Mouse (Mus musculus) ES-Bruce4 (cell line): ENCODE data around the gene C1qtnf4. TPM values are rescaled to one million over a fixed set of nuclear protein-coding genes. Genes with fewer than 3 reads are reported as not detected.

Experiments
- H3K27ac ChIP-seq: 2 replicates; pipeline ENCODE4 v1.5.1; 2012; ENCODE audit warnings: low read length, inconsistent platforms; ENCODE audit not compliant: insufficient read depth
- H3K27me3 ChIP-seq: 2 replicates; pipeline ENCODE4 v1.6.1; 2012; ENCODE audit warnings: mild to moderate bottlenecking, low read length, inconsistent platforms; ENCODE audit not compliant: control insufficient read depth, poor library complexity, insufficient read depth, severe bottlenecking
- H3K36me3 ChIP-seq: 2 replicates; pipeline ENCODE4 v1.6.1; 2012; ENCODE audit warnings: inconsistent platforms, mild to moderate bottlenecking, low read length, moderate library complexity; ENCODE audit not compliant: control insufficient read depth, poor library complexity, insufficient read depth, severe bottlenecking
- H3K4me1 ChIP-seq: one replicate; pipeline ENCODE4 v1.8.1; 2011; ENCODE audit warnings: low read length; ENCODE audit not compliant: control insufficient read depth, insufficient read depth
- H3K4me3 ChIP-seq: 2 replicates; pipeline ENCODE4 v1.5.1; 2011; ENCODE audit warnings: low read depth, mild to moderate bottlenecking, low read length
- H3K9ac ChIP-seq: 2 replicates; pipeline ENCODE4 v1.6.1; 2012; ENCODE audit warnings: low read depth, mild to moderate bottlenecking, inconsistent platforms; ENCODE audit not compliant: poor library complexity, severe bottlenecking
- H3K9me3 ChIP-seq: replicated peaks from 2 replicates; pipeline ENCODE4 v1.6.1; 2012; ENCODE audit warnings: mild to moderate bottlenecking, low read length, inconsistent platforms; ENCODE audit not compliant: control insufficient read depth, poor library complexity, insufficient read depth, severe bottlenecking
- CTCF ChIP-seq: IDR thresholded peaks from one replicate; pipeline ENCODE4 v1.8.1; 2011; ENCODE audit warnings: low read depth, low read length
- EP300 ChIP-seq: IDR thresholded peaks from 2 replicates; pipeline ENCODE4 v1.6.1; 2011; ENCODE audit warnings: low read depth, low read length; ENCODE audit not compliant: insufficient read depth
- POLR2A ChIP-seq: IDR thresholded peaks from one replicate; pipeline ENCODE4 v1.8.1; 2011; ENCODE audit warnings: low read length; ENCODE audit not compliant: insufficient read depth
- polyA plus RNA-seq: library from polyadenylated mRNA; stranded (reverse); fragments of >200 nt; gene quantifications from 2 replicates; pipeline ENCODE4 v1.2.4, GENCODE M21; 2011; ENCODE audit warnings: low read depth; ENCODE audit not compliant: missing spikeins, insufficient read depth, insufficient read length

The C1qtnf4 gene
- polyA plus RNA-seq, 1 experiment: 0.94 TPM

GRCm38 (mm10) chr2:90904856-90905224 is 19.2 kb downstream of the C1qtnf4 start:
- no peak for TF ChIP-seq EP300
- no peak for TF ChIP-seq POLR2A
- no peak for TF ChIP-seq CTCF

DNA sequence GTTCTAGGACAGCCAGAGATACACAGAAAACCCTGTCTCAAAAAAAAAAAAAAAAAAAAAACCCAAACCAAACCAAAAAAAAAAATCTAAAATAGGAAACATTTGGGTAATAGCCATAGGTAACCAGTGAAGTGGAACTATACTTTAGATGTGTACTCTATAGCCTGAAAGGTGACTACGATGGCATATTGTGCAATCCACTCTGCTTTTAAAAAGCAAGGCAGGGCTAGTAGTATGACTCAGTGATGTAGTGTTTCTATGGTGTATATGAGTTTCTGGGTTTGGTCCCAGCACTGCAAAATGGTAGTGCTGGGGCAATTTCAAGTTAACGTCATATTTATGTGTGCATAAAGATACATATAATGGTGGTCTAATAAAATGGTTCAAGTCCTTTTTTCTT is 21.1 kb downstream of the C1qtnf4 start:
- no peaks in the 10 kb centered on the region for H3K9me3 ChIP-seq
- TF ChIP-seq CTCF (no peak), POLR2A (no peak), EP300 (no peak)
- no peaks in the 10 kb centered on the region for H3K4me1 ChIP-seq
- H3K4me3 ChIP-seq: no peak overlapping the region
- no peak overlapping the region for H3K9ac ChIP-seq
- no peaks in the 10 kb centered on the region for H3K27me3 ChIP-seq
- peaks cover 35% of the 10 kb centered on the region for H3K36me3 ChIP-seq
- no peak overlapping the region for H3K27ac ChIP-seq

More at GRCm38 (mm10) chr2:90904856-90905224, 19.2 kb downstream of the C1qtnf4 start:
- no peak overlapping the region for H3K27ac ChIP-seq
- peak overlapping the region; percentile 89 for H3K4me3 ChIP-seq
- H3K4me1 ChIP-seq: no peaks in the 10 kb centered on the region
- peak overlapping the region; percentile 86 for H3K9ac ChIP-seq
- no peaks in the 10 kb centered on the region for H3K27me3 ChIP-seq
- no peaks in the 10 kb centered on the region for H3K9me3 ChIP-seq
- H3K36me3 ChIP-seq: peaks cover 22% of the 10 kb centered on the region

- no peaks in the 10 kb centered on the region for H3K4me1 ChIP-seq
- no peaks in the 10 kb centered on the region for H3K9me3 ChIP-seq
- no peak overlapping the region for H3K9ac ChIP-seq
- H3K4me3 ChIP-seq: no peak overlapping the region
- no peaks in the 10 kb centered on the region for H3K27me3 ChIP-seq
- no peak overlapping the region for H3K27ac ChIP-seq
- no peak for TF ChIP-seq CTCF
- TF ChIP-seq EP300: no peak
- no peak for TF ChIP-seq POLR2A
- H3K36me3 ChIP-seq: peaks cover 26% of the 10 kb centered on the region
These were observed 25.2 kb downstream of the C1qtnf4 start for GRCm38 (mm10) chr2:90910861-90911260.

- TF ChIP-seq POLR2A (no peak), CTCF (no peak), EP300 (no peak)
- H3K36me3 ChIP-seq: peaks cover 26% of the 10 kb centered on the region
- no peak overlapping the region for H3K4me3 ChIP-seq
- H3K9me3 ChIP-seq: no peaks in the 10 kb centered on the region
- H3K4me1 ChIP-seq: no peaks in the 10 kb centered on the region
- H3K9ac ChIP-seq: no peak overlapping the region
- H3K27me3 ChIP-seq: no peaks in the 10 kb centered on the region
- no peak overlapping the region for H3K27ac ChIP-seq
These were observed 26.0 kb downstream of the C1qtnf4 start for GRCm38 (mm10) chr2:90911668-90912067.

DNA sequence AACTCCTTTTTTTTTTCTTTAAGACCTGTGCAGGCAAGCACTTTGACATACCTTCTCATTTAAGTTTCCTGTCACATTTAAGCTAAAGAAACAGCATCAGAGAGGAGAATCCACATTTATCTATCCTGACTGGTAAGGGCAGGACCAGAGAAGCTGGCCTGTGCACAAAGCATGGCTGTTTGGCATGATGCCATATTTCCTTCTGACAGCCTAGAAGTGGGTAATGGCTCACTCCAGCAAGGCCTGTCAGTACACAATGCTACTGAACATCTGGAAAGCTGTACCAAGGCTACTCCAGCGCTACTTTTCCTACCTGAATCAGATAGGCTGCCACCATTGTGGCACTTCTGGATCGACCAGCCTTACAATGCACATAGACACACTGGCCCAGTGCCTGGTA is 28.0 kb downstream of the C1qtnf4 start:
- Histone ChIP-seq H3K27ac (no peak overlapping the region), H3K9me3 (no peaks in the 10 kb centered on the region), H3K9ac (no peak overlapping the region), H3K36me3 (peaks cover 23% of the 10 kb centered on the region), H3K4me3 (no peak overlapping the region), H3K4me1 (no peaks in the 10 kb centered on the region), H3K27me3 (no peaks in the 10 kb centered on the region)
- TF ChIP-seq POLR2A (no peak), CTCF (no peak), EP300 (no peak)

- no peaks in the 10 kb centered on the region for H3K9me3 ChIP-seq
- no peaks in the 10 kb centered on the region for H3K27me3 ChIP-seq
- H3K9ac ChIP-seq: no peak overlapping the region
- no peaks in the 10 kb centered on the region for H3K4me1 ChIP-seq
- TF ChIP-seq EP300: no peak
- no peak for TF ChIP-seq POLR2A
- TF ChIP-seq CTCF: no peak
- H3K4me3 ChIP-seq: no peak overlapping the region
- H3K36me3 ChIP-seq: peaks cover 13% of the 10 kb centered on the region
- no peak overlapping the region for H3K27ac ChIP-seq
These were observed 29.9 kb downstream of the C1qtnf4 start for GRCm38 (mm10) chr2:90915516-90915915.
